Mouse (Mus musculus): ENCODE measurements around the gene Psma6. TPM values are rescaled to one million over a fixed set of nuclear protein-coding genes. Genes with fewer than 3 reads are reported as not detected.

Psma6 gene
- total and polyA plus RNA-seq, 3 experiments, result 255 to 309 TPM; not detected in 1

- Histone ChIP-seq H3K27me3 (ENCODE audit: control insufficient read depth in 1 of 2, insufficient read depth in 2 of 2, low read length in 2 of 2) (peaks cover 6 to 8% of the 10 kb centered on the region in 2 experiments; a peak in 3 of 4 replicates), H3K36me3 (ENCODE audit: control insufficient read depth in 1 of 2, insufficient read depth in 2 of 2, low read length in 2 of 2) (no peaks in the 10 kb centered on the region), H3K27ac (ENCODE audit: control insufficient read depth, low read depth, low read length) (no peak overlapping the region), H3K9me3 (replicated peaks; ENCODE audit: insufficient read depth, low read length) (no peaks in the 10 kb centered on the region), H3K9ac (ENCODE audit: control insufficient read depth, low read depth, low read length, poor library complexity, severe bottlenecking) (no peak overlapping the region), H3K79me2 (ENCODE audit: control insufficient read depth, insufficient read depth, low read length, poor library complexity) (no peaks in the 10 kb centered on the region), H3K4me3 (ENCODE audit: control insufficient read depth in 1 of 2, insufficient read depth in 1 of 2, low read depth in 2 of 2, low read length in 2 of 2) (no peak overlapping the region), H3K4me1 (ENCODE audit: control insufficient read depth in 1 of 2, insufficient read depth in 2 of 2, low read length in 2 of 2) (peaks cover 5 to 10% of the 10 kb centered on the region in 2 experiments)
- no peak for DNase-seq (ENCODE audit: low read depth, low spot score)
- no peak for TF ChIP-seq NRF1 (IDR thresholded peaks at IDR 0.05; ENCODE audit: insufficient read depth, low read depth, low read length, poor library complexity, severe bottlenecking)
- no peak for TF ChIP-seq ZC3H11A (IDR thresholded peaks at IDR 0.05; ENCODE audit: low read depth, low read length)
- no peak for TF ChIP-seq MAZ (IDR thresholded peaks at IDR 0.05; ENCODE audit: low read depth, low read length)
- TF ChIP-seq BHLHE40 (IDR thresholded peaks at IDR 0.05; ENCODE audit: borderline replicate concordance, low read depth, low read length), result no peak
- no peak for TF ChIP-seq MYC (IDR thresholded peaks at IDR 0.05; ENCODE audit: low read depth, low read length)
- TF ChIP-seq UBTF (IDR thresholded peaks at IDR 0.05; ENCODE audit: borderline replicate concordance, insufficient read depth, low read depth, low read length), result no peak
- no peak for TF ChIP-seq MXI1 (IDR thresholded peaks at IDR 0.05; ENCODE audit: low read depth, low read length)
- no peak for TF ChIP-seq POLR2AphosphoS5 (IDR thresholded peaks at IDR 0.05; ENCODE audit: borderline replicate concordance, low read depth, low read length)
- TF ChIP-seq MYB (IDR thresholded peaks at IDR 0.05; ENCODE audit: low read depth, low read length), result no peak
- TF ChIP-seq TBP (IDR thresholded peaks at IDR 0.05; ENCODE audit: low read depth, low read length), result no peak
- TF ChIP-seq ZMIZ1 (IDR thresholded peaks at IDR 0.05; ENCODE audit: low read depth, low read length), result no peak
- TF ChIP-seq RAD21 (IDR thresholded peaks at IDR 0.05; ENCODE audit: low read depth, low read length), result no peak
- TF ChIP-seq CHD2 (IDR thresholded peaks at IDR 0.05; ENCODE audit: low read length), result no peak
- no peak for TF ChIP-seq NELFE (IDR thresholded peaks at IDR 0.05; ENCODE audit: low read depth, low read length)
- TF ChIP-seq SMC3 (IDR thresholded peaks at IDR 0.05; ENCODE audit: low read depth, low read length), result no peak
- TF ChIP-seq ELF1 (IDR thresholded peaks at IDR 0.05; ENCODE audit: low read depth, low read length), result no peak
Measured at GRCm38 (mm10) chr12:55463087-55463486, 79.1 kb downstream of the Psma6 start.

GRCm38 (mm10) chr12:55463992-55464845 is 80.2 kb downstream of the Psma6 start:
- peak; percentile 26 for DNase-seq (ENCODE audit: low read depth, low spot score)
- H3K9ac ChIP-seq (ENCODE audit: control insufficient read depth, low read depth, low read length, poor library complexity, severe bottlenecking), result peak overlapping the region; percentile 35
- TF ChIP-seq RAD21 (IDR thresholded peaks at IDR 0.05; ENCODE audit: low read depth, low read length) (no peak), CHD1 (IDR thresholded peaks at IDR 0.05; ENCODE audit: low read depth, low read length) (no peak), ZC3H11A (IDR thresholded peaks at IDR 0.05; ENCODE audit: low read depth, low read length) (no peak), BHLHE40 (IDR thresholded peaks at IDR 0.05; ENCODE audit: borderline replicate concordance, low read depth, low read length) (no peak), HCFC1 (IDR thresholded peaks at IDR 0.05; ENCODE audit: low read depth, low read length) (no peak), GATA1 (IDR thresholded peaks at IDR 0.05; ENCODE audit: low read depth, low read length) (peak; percentile 32; the same call in 1 of the 2 replicates), UBTF (IDR thresholded peaks at IDR 0.05; ENCODE audit: borderline replicate concordance, insufficient read depth, low read depth, low read length) (no peak)
- peaks cover 5 to 11% of the 10 kb centered on the region in 2 experiments; a peak in 3 of 4 replicates for H3K27me3 ChIP-seq (ENCODE audit: control insufficient read depth in 1 of 2, insufficient read depth in 2 of 2, low read length in 2 of 2)
- H3K27ac ChIP-seq (ENCODE audit: control insufficient read depth, low read depth, low read length), result no peak overlapping the region
- H3K4me3 ChIP-seq (ENCODE audit: control insufficient read depth in 1 of 2, insufficient read depth in 1 of 2, low read depth in 2 of 2, low read length in 2 of 2), result peak overlapping the region; percentile 66 to 97
- H3K4me1 ChIP-seq (ENCODE audit: control insufficient read depth in 1 of 2, insufficient read depth in 2 of 2, low read length in 2 of 2), result peaks cover 5 to 7% of the 10 kb centered on the region in 2 experiments
- H3K36me3 ChIP-seq (ENCODE audit: control insufficient read depth in 1 of 2, insufficient read depth in 2 of 2, low read length in 2 of 2), result no peaks in the 10 kb centered on the region
- H3K79me2 ChIP-seq (ENCODE audit: control insufficient read depth, insufficient read depth, low read length, poor library complexity), result no peaks in the 10 kb centered on the region
- H3K9me3 ChIP-seq (replicated peaks; ENCODE audit: insufficient read depth, low read length), result no peaks in the 10 kb centered on the region

Measured in MEL (cell line).